Comparison of ENCODE assay signal across 9 mouse cellular contexts in genomic region chr8:84934860-84935259, GRCm38 (mm10). TPM values are rescaled to one million over a fixed set of nuclear protein-coding genes. Genes with fewer than 3 reads are reported as not detected.
DNase-seq lines count a peak whose midpoint lies in the region; ATAC-seq and TF ChIP-seq lines count a peak whose summit lies in the region.
"Had no signal": no experiment of that assay in that cellular context is flagged by ENCODE, and none has a peak within 500 bp of the region (broad histone marks: within the 10 kb centered on the region; RNA-seq: fewer than 3 reads in every experiment).

No protein-coding gene starts in this region.

- H3K36me3 ChIP-seq in kidney, postnatal 0 days (ENCODE audit: insufficient read depth, low read length) = no peaks in the 10 kb centered on the region
- no peaks in the 10 kb centered on the region for H3K36me3 ChIP-seq in hindbrain, embryonic 11.5 days (ENCODE audit: control insufficient read depth, insufficient read depth, low read length)
- H3K36me3 ChIP-seq in midbrain, postnatal 0 days (ENCODE audit: insufficient read depth, low read length) = peaks cover 11% of the 10 kb centered on the region

- TF ChIP-seq CTCF in kidney, postnatal 0 days (IDR thresholded peaks at IDR 0.05; ENCODE audit: low read depth) = no peak
- TF ChIP-seq CTCF in midbrain, postnatal 0 days (IDR thresholded peaks at IDR 0.05) = no peak

- ATAC-seq in kidney, postnatal 0 days (replicated peaks; ENCODE audit: low FRiP score, low read depth) = peak; percentile 52; the same call in 1 of the 2 replicates
- ATAC-seq in hindbrain, embryonic 11.5 days (ENCODE audit: low FRiP score) = peak; percentile 74
- peak; percentile 63 for ATAC-seq in midbrain, postnatal 0 days (ENCODE audit: low FRiP score)

- no peaks in the 10 kb centered on the region for H3K9me3 ChIP-seq in kidney, postnatal 0 days (replicated peaks; ENCODE audit: low read length)
- no peaks in the 10 kb centered on the region for H3K9me3 ChIP-seq in hindbrain, embryonic 11.5 days (ENCODE audit: control insufficient read depth, low read length)
- no peaks in the 10 kb centered on the region for H3K9me3 ChIP-seq in midbrain, postnatal 0 days (ENCODE audit: low read length)

- H3K27ac ChIP-seq in kidney, postnatal 0 days = no peak overlapping the region
- no peak overlapping the region for H3K27ac ChIP-seq in hindbrain, embryonic 11.5 days (ENCODE audit: low read depth, low read length)
- peak overlapping the region; percentile 97 for H3K27ac ChIP-seq in midbrain, postnatal 0 days (ENCODE audit: low read depth, low read length)

- H3K27me3 ChIP-seq in kidney, postnatal 0 days (ENCODE audit: insufficient read depth, low read length) = peaks cover 52% of the 10 kb centered on the region
- peaks cover 43% of the 10 kb centered on the region for H3K27me3 ChIP-seq in hindbrain, embryonic 11.5 days (ENCODE audit: control insufficient read depth, insufficient read depth, low read length)
- no peaks in the 10 kb centered on the region for H3K27me3 ChIP-seq in midbrain, postnatal 0 days (ENCODE audit: insufficient read depth, low read length)

- DNase-seq in kidney, postnatal 0 days (ENCODE audit: low spot score) = peak; percentile 54
- DNase-seq in kidney, postnatal 36 days = no peak
- DNase-seq in cerebellum, adult 8-10 months = peak; percentile 77
- DNase-seq in hindbrain, embryonic 11.5 days (ENCODE audit: low spot score) = peak; percentile 89
- peak; percentile 94 for DNase-seq in midbrain, postnatal 0 days (ENCODE audit: low spot score)
- no peak for DNase-seq in gastrocnemius, postnatal 25 days
- DNase-seq in MN1 (ENCODE audit: low spot score) = no peak
- no peak for DNase-seq in thymus, adult 18-20 months

- no peak overlapping the region for H3K4me3 ChIP-seq in kidney, postnatal 0 days (replicated peaks; ENCODE audit: low read depth, low read length)
- H3K4me3 ChIP-seq in hindbrain, embryonic 11.5 days (ENCODE audit: low read depth, low read length) = peak overlapping the region; percentile 63; the same call in 1 of the 2 replicates
- H3K4me3 ChIP-seq in midbrain, postnatal 0 days (ENCODE audit: low read depth, low read length) = peak overlapping the region; percentile 93

- H3K4me2 ChIP-seq in kidney, postnatal 0 days (ENCODE audit: low read length) = peak overlapping the region; percentile 1; the same call in 1 of the 2 replicates
- peak overlapping the region; percentile 90 for H3K4me2 ChIP-seq in hindbrain, embryonic 11.5 days (replicated peaks; ENCODE audit: low read depth, low read length)
- peak overlapping the region; percentile 93 for H3K4me2 ChIP-seq in midbrain, postnatal 0 days (ENCODE audit: low read depth, low read length, poor library complexity, severe bottlenecking)

- WGBS in kidney, postnatal 0 days = under 1% methylated on average over 15 of the region's 15 CpGs
- 1% methylated on average over 15 of the region's 15 CpGs for WGBS in hindbrain, embryonic 11.5 days
- 3% methylated on average over 15 of the region's 15 CpGs for WGBS in midbrain, postnatal 0 days

- no peak overlapping the region for H3K9ac ChIP-seq in kidney, postnatal 0 days (ENCODE audit: low read depth, low read length)
- H3K9ac ChIP-seq in hindbrain, embryonic 11.5 days (ENCODE audit: low read depth, low read length) = no peak overlapping the region; the same call in 1 of the 2 replicates
- H3K9ac ChIP-seq in midbrain, postnatal 0 days (replicated peaks; ENCODE audit: low read length, poor library complexity, severe bottlenecking) = peak overlapping the region; percentile 99

- peaks cover 5% of the 10 kb centered on the region; the same call in 1 of the 2 replicates for H3K4me1 ChIP-seq in kidney, postnatal 0 days (replicated peaks; ENCODE audit: insufficient read depth, low read length)
- H3K4me1 ChIP-seq in hindbrain, embryonic 11.5 days (replicated peaks; ENCODE audit: control insufficient read depth, insufficient read depth, low read length) = peaks cover 14% of the 10 kb centered on the region
- peaks cover 5% of the 10 kb centered on the region for H3K4me1 ChIP-seq in midbrain, postnatal 0 days (ENCODE audit: insufficient read depth, low read length)

RNA-seq across cellular contexts. Expression of gene Mast1, which starts 2.3 kb away (rescaled TPM):
- polyA plus RNA-seq in kidney, postnatal 0 days (2015; fragmentation: Nextera tagmentation; extraction: Ambion mirVana) = 0.04 and 0.08 TPM in 2 replicates
- 10.2 and 11.4 TPM in 2 replicates for polyA plus RNA-seq in hindbrain, embryonic 11.5 days (2014; fragmentation: Nextera tagmentation; extraction: Ambion mirVana)
- total RNA-seq in midbrain, postnatal 0 days (2014; rRNA removed) = 85.9 and 92.0 TPM in 2 replicates
- polyA plus RNA-seq in midbrain, postnatal 0 days (2015; fragmentation: Nextera tagmentation; extraction: Ambion mirVana) = 79.8 and 89.0 TPM in 2 replicates
- total RNA-seq in gastrocnemius, postnatal 25 days (2021) = not detected

RNA-seq across cellular contexts. Expression of gene Rtbdn, which starts 11.9 kb away (rescaled TPM):
- 0.09 TPM in 1 of 2 replicates, not detected in the other for polyA plus RNA-seq in kidney, postnatal 0 days (2015; fragmentation: Nextera tagmentation; extraction: Ambion mirVana)
- 0.14 TPM in 1 of 2 replicates, not detected in the other for polyA plus RNA-seq in hindbrain, embryonic 11.5 days (2014; fragmentation: Nextera tagmentation; extraction: Ambion mirVana)
- 4.5 and 6.2 TPM in 2 replicates for total RNA-seq in midbrain, postnatal 0 days (2014; rRNA removed)
- polyA plus RNA-seq in midbrain, postnatal 0 days (2015; fragmentation: Nextera tagmentation; extraction: Ambion mirVana) = 4.8 and 5.3 TPM in 2 replicates
- total RNA-seq in gastrocnemius, postnatal 25 days (2021) = not detected

RNA-seq across cellular contexts. Expression of gene Dnase2a, which starts 26.5 kb away (rescaled TPM):
- polyA plus RNA-seq in kidney, postnatal 0 days (2015; fragmentation: Nextera tagmentation; extraction: Ambion mirVana) = 12.3 and 13.2 TPM in 2 replicates
- polyA plus RNA-seq in hindbrain, embryonic 11.5 days (2014; fragmentation: Nextera tagmentation; extraction: Ambion mirVana) = 5.8 and 6.4 TPM in 2 replicates
- total RNA-seq in midbrain, postnatal 0 days (2014; rRNA removed) = 4.3 and 5.7 TPM in 2 replicates
- 6.7 and 8.2 TPM in 2 replicates for polyA plus RNA-seq in midbrain, postnatal 0 days (2015; fragmentation: Nextera tagmentation; extraction: Ambion mirVana)
- 1 to 10 TPM; 4.5 to 5.7 TPM for total RNA-seq in gastrocnemius, postnatal 25 days (2021)

RNA-seq across cellular contexts. Expression of gene Klf1, which starts 33.1 kb away (rescaled TPM):
- 1.1 and 1.8 TPM in 2 replicates for polyA plus RNA-seq in kidney, postnatal 0 days (2015; fragmentation: Nextera tagmentation; extraction: Ambion mirVana)
- 12.0 and 14.8 TPM in 2 replicates for polyA plus RNA-seq in hindbrain, embryonic 11.5 days (2014; fragmentation: Nextera tagmentation; extraction: Ambion mirVana)
- 0.52 TPM in 1 of 2 replicates, not detected in the other for total RNA-seq in midbrain, postnatal 0 days (2014; rRNA removed)
- 0.36 and 0.52 TPM in 2 replicates for polyA plus RNA-seq in midbrain, postnatal 0 days (2015; fragmentation: Nextera tagmentation; extraction: Ambion mirVana)
- not detected for total RNA-seq in gastrocnemius, postnatal 25 days (2021)

RNA-seq across cellular contexts. Expression of gene Gm49661, which starts 34.4 kb away (rescaled TPM):
- not detected in 2 replicates for polyA plus RNA-seq in kidney, postnatal 0 days (2015; fragmentation: Nextera tagmentation; extraction: Ambion mirVana)
- not detected in 2 replicates for polyA plus RNA-seq in hindbrain, embryonic 11.5 days (2014; fragmentation: Nextera tagmentation; extraction: Ambion mirVana)
- total RNA-seq in midbrain, postnatal 0 days (2014; rRNA removed) = not detected in 2 replicates
- polyA plus RNA-seq in midbrain, postnatal 0 days (2015; fragmentation: Nextera tagmentation; extraction: Ambion mirVana) = not detected in 2 replicates
- not detected for total RNA-seq in gastrocnemius, postnatal 25 days (2021)
- polyA plus RNA-seq: heart, embryonic 16.5 days had no signal

Comparison
In these comparisons a context has a peak if more than half of its experiments do, and no peak if none do; other contexts are left out.
1. DNase-seq: peak in kidney, postnatal 0 days (single experiment), cerebellum, adult 8-10 months (single experiment), hindbrain, embryonic 11.5 days (single experiment) and midbrain, postnatal 0 days (single experiment); none in kidney, postnatal 36 days (0 of 2), gastrocnemius, postnatal 25 days (single experiment), MN1 (single experiment) and thymus, adult 18-20 months (0 of 2).
2. H3K4me2 ChIP-seq: peak in every context shown above with its lines; median percentile 93 in midbrain, postnatal 0 days; 90 in hindbrain, embryonic 11.5 days; 1 in kidney, postnatal 0 days.
3. RNA of gene Mast1, which starts 2.3 kb away (polyA plus RNA-seq): 79.8 to 89.0 TPM in midbrain, postnatal 0 days and 10.2 to 11.4 TPM in hindbrain, embryonic 11.5 days; 0.04 to 0.08 TPM in kidney, postnatal 0 days; every median in the first group is over 10 times any median in the second.
4. Peak in every context shown above with its lines, with median percentiles within 50 percentile points of each other: ATAC-seq.